Mouse (Mus musculus): ENCODE results near the gene Stxbp3.

DNA sequence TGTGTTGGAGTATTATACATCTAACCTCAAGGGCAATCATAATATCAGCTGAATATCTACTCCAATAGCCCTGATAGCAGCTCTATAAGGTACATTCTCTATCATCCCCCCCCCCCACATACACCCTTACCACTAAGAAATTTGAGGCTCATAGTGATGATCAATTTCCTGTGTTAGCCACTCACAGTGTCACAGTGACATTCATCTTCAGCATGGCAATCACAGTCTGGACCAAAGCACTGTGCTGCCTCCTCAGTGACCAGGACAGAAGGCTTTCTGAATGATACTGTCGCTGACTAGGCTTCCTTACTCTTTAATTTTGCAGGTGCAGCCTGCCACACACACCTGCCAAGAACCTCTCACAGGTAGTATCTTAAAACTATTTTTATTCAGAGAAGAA lies 84.2 kb downstream of the Stxbp3 start:
- TF ChIP-seq CTCF (IDR thresholded peaks at IDR 0.05; ENCODE audit: extremely low read depth, insufficient read depth, insufficient read length, insufficient replicate concordance) (no peak), POLR2A (IDR thresholded peaks at IDR 0.05; ENCODE audit: low read depth, low read length) (no peak)

Data from spleen, adult 2 months (tissue).